Mouse (Mus musculus): Measurements from ENCODE around the gene Resp18. TPM values are rescaled to one million over a fixed set of nuclear protein-coding genes. Genes with fewer than 3 reads are reported as not detected.
A peak's percentile ranks its signal among the peaks of the same experiment; 100 is the strongest.

Resp18 gene
- not detected in 2 replicates for polyA plus RNA-seq (2015; fragmentation: Nextera tagmentation; extraction: Ambion mirVana)

- DNase-seq (ENCODE audit: low spot score) (no peak), ATAC-seq (replicated peaks; ENCODE audit: low FRiP score, low read depth) (no peak)
- TF ChIP-seq CTCF (IDR thresholded peaks at IDR 0.05; ENCODE audit: low read depth) = no peak
- Histone ChIP-seq H3K36me3 (ENCODE audit: insufficient read depth, low read length) (no peaks in the 10 kb centered on the region), H3K4me3 (replicated peaks; ENCODE audit: low read depth, low read length) (no peak within 1 kb of the TSS), H3K4me2 (ENCODE audit: low read length) (no peak within 1 kb of the TSS), H3K9ac (ENCODE audit: low read depth, low read length) (no peak within 1 kb of the TSS), H3K27me3 (ENCODE audit: insufficient read depth, low read length) (no peaks in the 10 kb centered on the region; the same call in 1 of the 2 replicates), H3K27ac (no peak within 1 kb of the TSS), H3K4me1 (replicated peaks; ENCODE audit: insufficient read depth, low read length) (no peaks in the 10 kb centered on the region), H3K9me3 (replicated peaks; ENCODE audit: low read length) (no peaks in the 10 kb centered on the region)
- WGBS = 3% methylated on average over 13 of the region's 13 CpGs
These were observed at the start of gene Resp18 for GRCm38 (mm10) chr1:75278228-75278627. Resp18 (minus strand) TSS chr1:75278415.

- H3K27me3 ChIP-seq (ENCODE audit: insufficient read depth, low read length) = no peaks in the 10 kb centered on the region
- no peak for TF ChIP-seq CTCF (IDR thresholded peaks at IDR 0.05; ENCODE audit: low read depth)
- ATAC-seq (replicated peaks; ENCODE audit: low FRiP score, low read depth) = no peak
These were observed 49.2 kb upstream of the Resp18 start for GRCm38 (mm10) chr1:75327461-75327860.

GRCm38 (mm10) chr1:75319166-75319565, 41.0 kb upstream of the Resp18 start:
- ATAC-seq (replicated peaks; ENCODE audit: low FRiP score, low read depth) (no peak), DNase-seq (ENCODE audit: low spot score) (no peak)
- Histone ChIP-seq H3K9me3 (replicated peaks; ENCODE audit: low read length) (no peaks in the 10 kb centered on the region), H3K4me1 (replicated peaks; ENCODE audit: insufficient read depth, low read length) (peaks cover 6% of the 10 kb centered on the region; the same call in 1 of the 2 replicates), H3K27me3 (ENCODE audit: insufficient read depth, low read length) (no peaks in the 10 kb centered on the region), H3K27ac (no peak overlapping the region), H3K36me3 (ENCODE audit: insufficient read depth, low read length) (peaks cover 8% of the 10 kb centered on the region; the same call in 1 of the 2 replicates), H3K9ac (ENCODE audit: low read depth, low read length) (no peak overlapping the region), H3K4me2 (ENCODE audit: low read length) (no peak overlapping the region), H3K4me3 (replicated peaks; ENCODE audit: low read depth, low read length) (no peak overlapping the region)
- 90% methylated on average over 10 of the region's 10 CpGs for WGBS
- no peak for TF ChIP-seq CTCF (IDR thresholded peaks at IDR 0.05; ENCODE audit: low read depth)

More at GRCm38 (mm10) chr1:75327461-75327860, 49.2 kb upstream of the Resp18 start:
- Histone ChIP-seq H3K9me3 (replicated peaks; ENCODE audit: low read length) (no peaks in the 10 kb centered on the region), H3K9ac (ENCODE audit: low read depth, low read length) (no peak overlapping the region), H3K36me3 (ENCODE audit: insufficient read depth, low read length) (no peaks in the 10 kb centered on the region), H3K4me1 (replicated peaks; ENCODE audit: insufficient read depth, low read length) (no peaks in the 10 kb centered on the region), H3K4me3 (replicated peaks; ENCODE audit: low read depth, low read length) (no peak overlapping the region), H3K4me2 (ENCODE audit: low read length) (no peak overlapping the region), H3K27ac (no peak overlapping the region)
- DNase-seq (ENCODE audit: low spot score) = no peak

- ATAC-seq (replicated peaks; ENCODE audit: low FRiP score, low read depth) = no peak
- no peak for TF ChIP-seq CTCF (IDR thresholded peaks at IDR 0.05; ENCODE audit: low read depth)
These were observed 40.5 kb upstream of the Resp18 start for GRCm38 (mm10) chr1:75318736-75319135.

GRCm38 (mm10) chr1:75318301-75318700, 40.1 kb upstream of the Resp18 start:
- 75% methylated on average over 3 of the region's 3 CpGs for WGBS
- no peak overlapping the region for H3K4me3 ChIP-seq (replicated peaks; ENCODE audit: low read depth, low read length)

More at GRCm38 (mm10) chr1:75318736-75319135, 40.5 kb upstream of the Resp18 start:
- no peak overlapping the region for H3K9ac ChIP-seq (ENCODE audit: low read depth, low read length)
- no peak overlapping the region for H3K4me3 ChIP-seq (replicated peaks; ENCODE audit: low read depth, low read length)
- H3K4me2 ChIP-seq (ENCODE audit: low read length) = no peak overlapping the region
- no peak for DNase-seq (ENCODE audit: low spot score)
- H3K9me3 ChIP-seq (replicated peaks; ENCODE audit: low read length) = no peaks in the 10 kb centered on the region
- H3K36me3 ChIP-seq (ENCODE audit: insufficient read depth, low read length) = peaks cover 9% of the 10 kb centered on the region; the same call in 1 of the 2 replicates
- no peak overlapping the region for H3K27ac ChIP-seq
- H3K4me1 ChIP-seq (replicated peaks; ENCODE audit: insufficient read depth, low read length) = peaks cover 6% of the 10 kb centered on the region; the same call in 1 of the 2 replicates
- no peaks in the 10 kb centered on the region for H3K27me3 ChIP-seq (ENCODE audit: insufficient read depth, low read length)
- WGBS = 83% methylated on average over 4 of the region's 4 CpGs

GRCm38 (mm10) chr1:75317241-75318201, 39.3 kb upstream of the Resp18 start, which contains the start of gene Dnpep:
Dnpep (minus strand) TSS chr1:75317990.
- under 1% methylated on average over 92 of the region's 92 CpGs for WGBS
- H3K36me3 ChIP-seq (ENCODE audit: insufficient read depth, low read length) = peaks cover 19% of the 10 kb centered on the region
- peak within 1 kb of the TSS; percentile 72 for H3K4me3 ChIP-seq (replicated peaks; ENCODE audit: low read depth, low read length)
- H3K27ac ChIP-seq = peak within 1 kb of the TSS; percentile 96
- no peaks in the 10 kb centered on the region for H3K27me3 ChIP-seq (ENCODE audit: insufficient read depth, low read length)
- peak; percentile 82 for TF ChIP-seq CTCF (IDR thresholded peaks at IDR 0.05; ENCODE audit: low read depth)
- peaks cover 6% of the 10 kb centered on the region; the same call in 1 of the 2 replicates for H3K4me1 ChIP-seq (replicated peaks; ENCODE audit: insufficient read depth, low read length)
- peak within 1 kb of the TSS; percentile 71 for H3K4me2 ChIP-seq (ENCODE audit: low read length)
- peak; percentile 97 for ATAC-seq (replicated peaks; ENCODE audit: low FRiP score, low read depth)
- DNase-seq (ENCODE audit: low spot score) = peak; percentile 100
- H3K9me3 ChIP-seq (replicated peaks; ENCODE audit: low read length) = no peaks in the 10 kb centered on the region
- peak within 1 kb of the TSS; percentile 69 for H3K9ac ChIP-seq (ENCODE audit: low read depth, low read length)

More at GRCm38 (mm10) chr1:75318301-75318700, 40.1 kb upstream of the Resp18 start:
- Histone ChIP-seq H3K4me2 (ENCODE audit: low read length) (no peak overlapping the region), H3K36me3 (ENCODE audit: insufficient read depth, low read length) (peaks cover 12% of the 10 kb centered on the region), H3K27ac (no peak overlapping the region), H3K27me3 (ENCODE audit: insufficient read depth, low read length) (no peaks in the 10 kb centered on the region), H3K9ac (ENCODE audit: low read depth, low read length) (no peak overlapping the region), H3K9me3 (replicated peaks; ENCODE audit: low read length) (no peaks in the 10 kb centered on the region), H3K4me1 (replicated peaks; ENCODE audit: insufficient read depth, low read length) (peaks cover 6% of the 10 kb centered on the region; the same call in 1 of the 2 replicates)
- DNase-seq (ENCODE audit: low spot score) = no peak
- ATAC-seq (replicated peaks; ENCODE audit: low FRiP score, low read depth) = no peak
- TF ChIP-seq CTCF (IDR thresholded peaks at IDR 0.05; ENCODE audit: low read depth) = no peak
